Mouse (Mus musculus): ENCODE data around the gene Obscn.
A peak's percentile ranks its signal among the peaks of the same experiment; 100 is the strongest.

Obscn gene

GRCm38 (mm10) chr11:59138537-59139486 is 2.6 kb upstream of the Obscn start:
- no peak for DNase-seq

DNA sequence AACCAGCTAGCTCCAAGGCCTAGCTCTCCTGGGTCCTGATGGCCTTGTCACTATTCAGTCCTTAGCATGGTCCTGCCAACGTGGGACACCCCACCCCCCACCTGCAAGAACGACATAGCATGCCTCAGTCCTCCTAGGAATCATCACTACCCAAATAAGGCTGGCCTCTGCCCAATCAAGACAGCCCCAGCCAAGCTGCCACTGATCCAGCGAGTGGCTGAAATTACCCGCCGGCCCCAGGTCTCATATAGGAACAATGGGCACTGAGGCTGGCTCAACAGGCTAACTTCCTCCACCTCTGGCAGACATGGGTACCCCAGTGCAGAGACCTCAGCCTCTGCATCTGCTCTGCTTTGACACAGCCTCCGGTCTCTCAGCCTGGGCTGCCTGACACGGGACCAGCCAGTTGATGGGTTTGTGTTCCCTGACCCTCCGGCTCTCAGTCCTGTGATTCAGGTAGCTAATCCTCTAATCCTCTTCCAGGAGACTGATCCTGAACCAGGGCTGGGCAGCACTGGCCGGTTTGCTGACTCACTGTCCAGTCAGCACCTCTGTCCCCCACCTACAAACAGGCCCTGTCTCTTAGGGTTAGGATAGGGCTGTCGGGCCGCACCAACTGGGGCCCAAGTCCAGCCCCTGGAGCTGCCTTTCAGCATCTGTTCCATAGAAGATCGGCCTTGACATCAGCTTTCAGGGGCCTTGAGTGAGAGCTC is 948 bp upstream of the Obscn start:
- DNase-seq, result no peak

DNA sequence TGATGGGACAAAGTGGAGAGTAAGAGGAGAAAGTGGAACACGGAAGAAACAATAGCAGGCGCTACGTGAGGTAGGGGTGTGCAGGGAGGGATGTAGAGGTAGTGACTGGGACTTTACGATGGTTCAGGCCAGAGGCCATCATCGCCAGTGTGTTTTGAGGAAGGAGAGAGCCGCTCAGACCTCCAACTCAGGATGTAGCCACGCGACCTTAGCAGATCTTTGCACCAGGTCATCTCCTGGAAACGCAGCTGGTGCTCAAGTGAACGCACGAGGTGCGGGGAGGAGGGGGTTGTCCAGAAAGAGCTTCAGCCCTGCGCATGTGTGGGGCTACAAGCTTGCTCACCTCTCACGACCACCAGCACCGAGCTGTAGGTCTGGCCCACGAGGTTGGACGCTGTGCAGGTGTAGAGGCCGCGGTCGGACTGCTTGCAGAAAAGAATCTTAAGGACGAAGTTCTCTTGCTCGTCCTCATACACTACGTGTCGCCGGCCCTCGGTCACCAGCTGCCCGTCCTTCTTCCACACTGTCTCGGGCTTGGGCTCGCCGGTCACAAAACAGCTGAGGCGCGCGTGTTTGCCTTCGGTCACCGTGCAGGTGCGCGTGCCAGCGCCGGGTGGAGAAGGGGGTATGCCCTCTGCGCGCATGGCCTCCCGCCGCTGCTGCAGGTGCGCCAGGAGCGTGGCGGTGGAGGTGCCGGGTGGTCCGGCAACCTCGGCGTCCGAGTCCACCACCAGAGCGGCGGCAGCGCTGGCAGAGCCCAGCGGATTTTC is 966 bp downstream of the Obscn start:
- DNase-seq, result no peak

DNA sequence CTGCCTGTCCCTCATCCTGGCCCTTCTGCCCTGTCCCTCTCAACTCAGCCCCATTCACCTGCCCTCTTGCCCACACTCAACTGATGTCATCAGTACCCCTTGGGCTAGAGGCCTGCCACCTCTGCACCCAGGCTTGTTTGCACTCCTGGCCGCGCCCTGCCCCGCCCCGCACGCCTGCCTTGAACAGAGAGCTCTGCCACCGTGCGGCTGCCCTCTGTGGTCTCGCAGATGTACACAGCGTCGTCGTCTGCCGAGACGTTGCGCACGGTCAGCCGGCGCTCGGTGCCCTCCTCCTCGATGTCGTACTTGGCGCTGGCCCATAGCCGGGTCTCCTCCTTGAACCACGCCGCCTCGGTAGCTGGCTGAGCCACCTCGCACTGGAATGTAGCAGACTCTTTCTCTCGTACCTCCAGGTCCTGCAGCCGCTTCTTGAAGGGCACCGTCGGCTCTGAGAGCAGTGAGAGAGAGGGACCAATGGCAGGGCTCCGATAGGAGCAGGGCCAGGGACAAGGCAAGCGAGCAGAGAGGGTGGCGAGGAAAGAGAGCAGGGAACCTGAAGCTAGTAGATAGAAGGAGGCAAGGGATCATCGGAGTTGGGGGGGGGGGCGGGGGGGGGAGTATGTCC is 1.7 kb downstream of the Obscn start:
- DNase-seq, result no peak

GRCm38 (mm10) chr11:59132065-59132464 is 4.1 kb downstream of the Obscn start:
- no peak for DNase-seq

DNA sequence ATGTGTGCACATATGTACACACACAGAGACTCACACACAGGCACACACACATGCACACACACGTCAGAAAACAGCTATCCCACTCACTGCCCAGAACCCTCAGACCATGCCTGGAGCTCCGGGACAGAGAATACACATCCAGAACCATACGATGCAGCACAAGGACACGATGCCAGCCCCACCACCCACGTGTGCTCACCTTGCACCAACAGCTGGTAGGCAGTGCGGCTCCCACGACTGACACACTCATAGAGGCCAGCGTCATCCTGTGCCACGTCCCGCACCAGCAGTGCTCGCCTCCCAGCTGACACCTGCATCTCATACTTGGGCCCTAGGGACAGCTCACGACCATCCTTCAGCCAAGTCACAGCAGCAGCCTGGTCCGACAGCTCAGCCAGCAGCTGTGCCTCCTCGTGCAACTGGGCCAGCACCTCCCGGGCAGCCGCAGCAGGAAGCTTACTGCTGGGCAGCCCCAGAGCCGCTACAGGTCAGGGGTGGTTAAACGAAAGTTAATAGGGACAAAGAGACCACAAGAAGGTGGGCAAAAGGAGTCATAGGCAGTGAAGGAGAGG is 4.8 kb downstream of the Obscn start:
- no peak for DNase-seq

DNA sequence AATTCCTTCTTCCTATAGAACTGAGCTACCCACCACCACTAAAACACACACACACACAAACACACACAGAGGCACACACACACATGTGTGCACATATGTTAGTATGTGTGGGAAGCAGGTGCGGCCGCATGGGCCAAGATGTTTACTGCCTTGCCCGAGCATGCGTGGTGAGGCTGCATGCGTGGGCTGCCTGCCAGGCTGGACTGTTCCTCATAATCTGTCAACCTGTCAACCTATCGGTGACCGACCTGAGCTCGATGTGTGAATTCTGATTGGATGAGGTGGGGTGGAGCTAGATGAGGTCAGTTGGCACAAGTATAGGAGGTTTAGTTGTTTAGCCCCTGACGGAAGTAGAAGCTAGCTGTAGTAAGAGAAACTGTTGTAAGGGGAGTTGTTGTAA is 5.4 kb downstream of the Obscn start:
- no peak for DNase-seq

DNA sequence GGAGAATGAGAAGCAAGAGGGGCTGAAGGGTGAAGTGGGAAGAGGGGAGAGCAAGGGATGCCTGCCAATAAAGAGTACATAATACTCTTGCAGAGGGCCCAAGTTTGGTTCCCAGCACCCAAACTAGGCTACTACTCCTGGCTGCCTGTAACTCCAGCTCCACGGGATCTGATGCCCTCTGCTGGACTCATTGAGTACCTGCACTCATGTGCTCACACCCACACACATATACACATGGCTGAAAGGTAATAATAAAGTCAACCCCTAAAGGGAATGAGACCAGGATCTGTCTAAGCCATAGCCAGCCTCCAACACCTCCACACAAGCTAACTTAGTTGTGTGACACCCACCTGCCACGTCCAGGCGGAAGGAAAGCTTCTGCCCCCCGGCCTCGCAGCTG is 30.3 kb downstream of the Obscn start:
- no peak for DNase-seq

GRCm38 (mm10) chr11:59102324-59102723 is 33.9 kb downstream of the Obscn start:
- DNase-seq, result no peak

GRCm38 (mm10) chr11:59098339-59098738 is 37.9 kb downstream of the Obscn start:
- DNase-seq, result peak; percentile 7

- DNase-seq, result no peak
Measured at GRCm38 (mm10) chr11:59097770-59098169, 38.4 kb downstream of the Obscn start.

DNA sequence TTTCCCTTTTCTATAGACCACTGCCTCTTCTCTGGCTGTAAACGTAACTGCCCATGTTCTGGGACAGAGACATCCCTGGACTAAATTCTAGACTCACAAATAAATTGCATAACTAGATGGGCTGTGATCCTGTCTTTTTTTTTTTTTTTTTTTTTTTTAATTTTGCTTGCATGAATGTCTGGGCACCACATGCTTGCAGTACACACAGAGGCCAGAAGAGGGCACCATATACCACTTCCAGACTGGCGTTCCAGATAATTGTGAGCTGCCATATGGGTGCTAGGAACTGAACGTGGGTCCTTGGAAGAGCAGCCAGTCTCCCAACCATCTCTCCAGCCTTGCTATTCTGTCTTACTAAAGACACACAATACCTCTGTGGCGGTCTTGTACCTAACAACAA is 42.0 kb downstream of the Obscn start:
- no peak for DNase-seq

- DNase-seq, result no peak
Measured at GRCm38 (mm10) chr11:59087581-59087980, 48.6 kb downstream of the Obscn start.

DNA sequence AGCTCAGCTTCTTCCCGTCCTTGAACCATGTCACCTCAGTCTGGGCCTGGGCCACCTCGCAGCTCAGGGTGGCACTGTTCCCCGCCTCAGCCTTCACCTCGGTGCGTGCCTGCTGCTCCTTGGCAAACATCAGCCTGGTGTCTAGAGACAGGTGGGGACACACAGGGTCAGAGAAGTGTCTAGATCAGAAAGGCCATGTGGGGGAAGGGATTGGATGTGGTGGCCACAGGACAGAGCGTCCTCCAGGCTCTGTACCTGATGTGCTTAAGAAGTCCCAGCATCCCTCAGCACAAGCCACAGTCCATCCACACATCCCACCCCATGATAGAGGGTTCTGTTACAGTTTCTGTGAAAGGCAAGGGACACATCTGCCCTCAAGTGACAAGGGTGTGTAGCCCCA is 51.0 kb downstream of the Obscn start:
- no peak for DNase-seq

DNA sequence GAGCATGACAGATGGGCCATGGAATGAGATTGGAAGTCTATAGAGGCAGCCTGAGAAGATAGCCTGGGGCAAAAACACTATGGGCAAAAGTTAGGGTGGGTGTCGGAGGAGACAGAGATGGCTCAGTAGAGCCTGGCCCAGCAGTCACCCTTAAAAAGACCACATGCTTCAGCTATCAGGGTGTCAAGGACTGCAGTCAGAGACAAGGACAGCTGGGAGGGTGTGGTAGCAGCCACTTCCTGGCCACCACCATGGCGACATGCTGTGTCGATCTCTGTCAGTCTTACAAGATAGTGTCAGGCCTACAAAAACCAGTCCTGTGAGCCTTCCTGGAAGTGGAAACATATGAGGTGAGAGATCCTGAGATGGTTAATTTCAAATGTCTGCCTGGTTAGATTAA is 53.1 kb downstream of the Obscn start:
- DNase-seq, result no peak

DNA sequence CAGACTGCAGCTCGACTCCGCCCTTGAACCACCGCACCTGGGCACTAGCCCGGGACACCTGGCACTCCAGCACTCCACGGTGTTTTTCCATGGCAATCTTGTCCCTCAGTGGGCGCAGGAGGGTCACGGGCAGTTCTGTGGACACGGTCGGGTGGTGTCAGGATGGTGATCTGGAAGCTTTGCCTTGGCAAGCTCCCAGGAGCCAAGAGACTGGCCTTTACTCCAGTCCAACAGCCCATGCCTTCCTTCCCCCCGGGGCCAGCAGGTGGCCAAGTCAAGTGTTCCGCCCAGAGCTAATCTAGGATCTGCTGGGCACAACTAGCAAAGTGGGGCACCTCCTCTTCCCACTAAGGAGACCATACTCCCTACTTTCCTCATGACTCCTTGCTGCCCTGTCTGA is 57.9 kb downstream of the Obscn start:
- DNase-seq, result no peak

GRCm38 (mm10) chr11:59070321-59070720 is 65.9 kb downstream of the Obscn start:
- no peak for DNase-seq

DNA sequence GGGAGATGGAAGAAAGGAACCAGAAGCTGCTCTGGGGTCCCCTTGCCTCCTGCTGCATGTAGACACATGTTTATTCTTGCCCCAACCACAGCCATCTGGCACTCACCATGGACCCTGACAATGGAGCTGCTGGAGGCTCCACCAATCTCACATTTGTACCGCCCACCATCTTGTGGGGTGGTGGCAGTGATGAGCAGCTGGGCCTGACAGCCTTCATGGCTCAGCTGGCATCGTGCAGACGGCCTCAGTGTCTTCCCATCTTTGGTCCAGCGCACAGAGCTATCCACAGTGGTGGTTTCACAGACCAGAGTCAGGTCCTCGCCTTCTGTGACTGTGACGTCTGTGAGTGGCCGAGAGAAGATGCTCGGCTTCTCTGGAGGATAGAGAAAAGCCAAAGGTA is 67.3 kb downstream of the Obscn start:
- DNase-seq, result no peak

DNA sequence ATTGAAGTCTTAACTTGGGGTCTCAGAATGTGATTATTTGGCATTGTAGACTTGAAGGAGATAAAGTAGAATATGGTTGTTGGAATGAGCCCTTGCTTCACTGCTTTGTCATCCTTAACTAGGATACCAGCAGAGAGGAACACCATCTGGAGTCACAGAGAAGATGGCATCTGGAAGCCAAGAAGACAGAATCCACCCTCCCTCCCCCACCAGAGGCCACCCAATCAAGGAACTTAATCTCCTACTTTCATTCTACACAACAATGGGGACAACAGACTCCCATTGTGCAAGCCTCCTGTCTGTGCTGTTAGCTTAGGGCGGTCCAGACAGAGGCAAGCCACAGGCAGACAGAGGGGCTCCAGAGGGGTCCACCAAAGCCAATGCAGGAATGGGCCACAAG is 67.8 kb downstream of the Obscn start:
- no peak for DNase-seq

DNA sequence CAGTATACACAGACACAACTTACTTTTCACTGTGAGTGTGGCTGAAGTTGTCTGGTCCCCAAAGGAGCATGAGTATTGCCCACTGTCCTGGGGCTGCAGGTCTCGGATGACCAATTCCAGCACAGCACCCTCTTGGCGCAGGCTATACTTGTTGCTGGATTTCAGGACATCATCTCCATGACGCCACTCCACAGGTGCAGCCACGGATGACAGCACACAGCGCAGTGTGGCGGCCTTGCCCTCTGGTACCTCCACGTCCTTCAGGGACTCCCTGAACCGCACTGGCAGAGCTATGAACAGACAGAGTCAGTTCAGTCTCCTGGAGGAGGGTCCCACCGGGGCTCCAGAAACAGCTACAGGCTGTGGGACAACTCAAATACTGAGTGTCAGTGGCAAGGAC is 68.3 kb downstream of the Obscn start:
- no peak for DNase-seq

DNA sequence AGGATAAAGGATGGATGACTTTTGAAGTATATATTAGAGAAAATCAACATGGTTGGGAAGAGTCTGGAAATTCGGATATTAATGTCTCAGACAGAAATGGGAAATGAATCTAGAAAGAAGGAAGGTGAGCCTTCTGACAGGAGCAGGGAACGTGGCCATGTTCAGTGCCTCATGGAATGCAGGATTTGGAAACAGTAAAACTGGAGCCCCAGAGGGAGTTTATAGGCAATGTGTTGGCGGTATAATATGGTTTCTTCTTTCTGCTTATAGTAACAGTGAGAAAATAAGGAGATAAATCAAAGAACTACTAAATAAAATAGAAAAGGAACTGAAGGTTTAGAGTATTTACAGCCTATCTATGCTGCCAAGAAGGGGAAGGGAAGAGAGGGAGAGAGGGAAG is 78.2 kb downstream of the Obscn start:
- DNase-seq, result no peak

DNA sequence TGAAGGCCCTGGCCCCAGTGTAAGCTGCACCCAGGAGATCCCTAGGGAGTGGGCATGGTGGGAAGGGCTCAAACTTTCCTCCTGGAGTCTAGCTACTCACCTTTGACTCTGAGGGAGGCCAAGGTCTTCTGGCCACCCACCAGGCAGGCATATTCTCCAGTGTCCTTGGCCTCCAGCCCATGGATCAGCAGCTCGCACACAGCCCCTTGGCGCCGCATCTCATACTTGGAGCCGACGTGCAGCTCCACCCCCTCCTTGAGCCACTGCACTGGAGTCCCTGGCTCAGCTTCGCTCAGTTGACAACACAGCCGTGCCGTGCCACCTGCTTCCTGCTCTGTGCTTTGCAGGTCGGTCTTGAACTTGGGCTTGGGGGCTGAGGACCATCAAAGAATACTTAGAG is 85.2 kb downstream of the Obscn start:
- DNase-seq, result no peak

All from cerebellum, adult 11 months (tissue).